Mouse (Mus musculus) embryonic facial prominence, embryonic 10.5 days (tissue): Measurements from ENCODE around the gene Pdyn. TPM values are rescaled to one million over a fixed set of nuclear protein-coding genes. Genes with fewer than 3 reads are reported as not detected.
A peak's percentile ranks its signal among the peaks of the same experiment; 100 is the strongest.

ENCODE experiments used
- DNase-seq: peaks from one replicate; pipeline ENCODE4 v3.0.0-alpha.2; 2017; ENCODE audit warnings: low spot score
- H3K27ac ChIP-seq: fragments of 300-500 bp; sonication (generic); replicated peaks from 2 replicates; pipeline ENCODE4 v1.5.1; 2016; ENCODE audit warnings: mild to moderate bottlenecking
- H3K27me3 ChIP-seq: fragments of 300-500 bp; sonication (generic); replicated peaks from 2 replicates; pipeline ENCODE4 v1.6.1; 2016; ENCODE audit warnings: low read depth, mild to moderate bottlenecking; ENCODE audit not compliant: poor library complexity, severe bottlenecking
- H3K36me3 ChIP-seq: fragments of 300-500 bp; sonication (generic); replicated peaks from 2 replicates; pipeline ENCODE4 v1.6.1; 2016; ENCODE audit warnings: mild to moderate bottlenecking, moderate library complexity
- H3K4me1 ChIP-seq: fragments of 300-500 bp; sonication (generic); 2 replicates; pipeline ENCODE4 v1.6.1; 2016
- H3K4me3 ChIP-seq: fragments of 300-500 bp; sonication (generic); 2 replicates; pipeline ENCODE4 v1.5.1; 2016; ENCODE audit warnings: mild to moderate bottlenecking, moderate library complexity
- H3K9me3 ChIP-seq: fragments of 300-500 bp; sonication (generic); 2 replicates; pipeline ENCODE4 v1.6.1; 2016; ENCODE audit warnings: mild to moderate bottlenecking
- WGBS: fragments of 180-500 bp; shearing (Covaris S2); methylation state at CpG from one replicate; pipeline ENCODE4 v1.1.7; 2016; 5-methylcytosine and 5-hydroxymethylcytosine counted together
- polyA plus RNA-seq: library from polyadenylated mRNA; unstranded; fragments of >200 nt; fragmentation: Nextera tagmentation; extraction: Ambion mirVana; gene quantifications from 2 replicates; pipeline ENCODE4 v1.2.1, GENCODE M21; 2016

Gene Pdyn
- polyA plus RNA-seq, 1 experiment from 2014 or later, result 0.11 TPM

DNA sequence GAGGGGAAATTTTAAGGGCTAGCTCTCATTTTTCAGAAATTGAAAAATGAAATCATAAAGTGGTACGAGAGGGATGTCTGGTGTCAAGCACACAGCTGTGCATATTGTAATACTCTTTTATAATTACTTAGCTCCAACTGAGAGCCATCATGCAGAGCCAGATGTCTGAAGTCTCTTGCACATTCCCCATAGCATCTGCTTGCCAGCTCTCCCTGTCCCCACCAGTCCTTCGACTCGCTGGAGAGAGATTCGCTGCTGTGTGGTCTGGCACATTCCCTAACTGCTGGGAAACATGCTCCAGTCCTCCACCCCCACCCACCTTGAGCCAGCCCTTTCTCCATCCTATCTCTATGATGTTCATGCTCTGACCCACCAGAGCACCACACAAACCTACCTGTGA is 15.6 kb downstream of the Pdyn start:
- Histone ChIP-seq H3K4me3 (no peak overlapping the region), H3K9me3 (no peaks in the 10 kb centered on the region), H3K27me3 (no peaks in the 10 kb centered on the region), H3K27ac (no peak overlapping the region), H3K4me1 (no peaks in the 10 kb centered on the region), H3K36me3 (no peaks in the 10 kb centered on the region)
- 85% methylated on average over 4 of the region's 4 CpGs for WGBS
- no peak for DNase-seq

DNA sequence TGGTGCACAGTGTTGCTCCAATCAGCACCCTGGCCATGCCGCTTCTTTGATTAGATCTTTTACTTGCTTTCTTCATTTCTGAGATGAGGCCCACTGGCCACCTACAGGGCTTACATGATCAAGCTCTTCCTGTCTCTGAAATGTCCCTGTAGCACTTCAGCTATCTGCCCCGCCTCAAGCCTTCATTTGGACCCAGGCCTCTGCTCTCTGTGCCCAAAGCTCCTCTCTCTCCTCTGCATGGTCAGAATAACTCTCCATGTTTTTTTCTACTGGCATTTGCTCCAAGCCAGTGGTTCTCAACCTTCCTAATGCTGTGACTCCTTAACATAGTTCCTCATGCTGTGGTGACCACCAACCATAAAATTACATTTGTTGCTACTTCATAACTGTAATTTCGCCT is 19.4 kb downstream of the Pdyn start:
- no peaks in the 10 kb centered on the region for H3K9me3 ChIP-seq
- no peaks in the 10 kb centered on the region for H3K36me3 ChIP-seq
- no peak overlapping the region for H3K4me3 ChIP-seq
- DNase-seq, result no peak
- H3K4me1 ChIP-seq, result peaks cover 12% of the 10 kb centered on the region
- H3K27ac ChIP-seq, result no peak overlapping the region
- 85% methylated on average over 3 of the region's 3 CpGs for WGBS
- no peaks in the 10 kb centered on the region; the same call in 1 of the 2 replicates for H3K27me3 ChIP-seq

DNA sequence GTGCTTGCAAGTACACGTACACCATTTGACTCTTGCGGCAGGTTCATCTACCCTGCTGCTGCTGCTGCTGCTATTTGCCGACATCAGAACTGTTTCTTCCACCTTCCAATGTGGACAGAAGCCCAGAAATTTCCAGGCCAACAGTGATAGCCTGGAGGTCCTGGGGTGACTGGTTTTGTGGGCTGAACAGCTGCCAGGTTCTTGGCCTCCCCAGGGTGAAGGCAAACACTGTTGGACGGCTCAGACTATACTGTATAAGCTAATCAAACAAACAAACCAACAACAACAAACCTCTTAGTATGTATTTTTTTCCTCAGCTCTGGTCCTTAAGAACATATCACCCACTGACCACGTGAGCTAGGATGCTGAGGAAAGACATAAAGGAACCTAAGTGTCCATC is 20.6 kb downstream of the Pdyn start:
- H3K27ac ChIP-seq, result no peak overlapping the region
- no peaks in the 10 kb centered on the region; the same call in 1 of the 2 replicates for H3K27me3 ChIP-seq
- no peaks in the 10 kb centered on the region for H3K9me3 ChIP-seq
- H3K4me1 ChIP-seq, result peaks cover 12% of the 10 kb centered on the region
- no peaks in the 10 kb centered on the region for H3K36me3 ChIP-seq
- no peak for DNase-seq
- no peak overlapping the region for H3K4me3 ChIP-seq
- 81% methylated on average over 5 of the region's 5 CpGs for WGBS

DNA sequence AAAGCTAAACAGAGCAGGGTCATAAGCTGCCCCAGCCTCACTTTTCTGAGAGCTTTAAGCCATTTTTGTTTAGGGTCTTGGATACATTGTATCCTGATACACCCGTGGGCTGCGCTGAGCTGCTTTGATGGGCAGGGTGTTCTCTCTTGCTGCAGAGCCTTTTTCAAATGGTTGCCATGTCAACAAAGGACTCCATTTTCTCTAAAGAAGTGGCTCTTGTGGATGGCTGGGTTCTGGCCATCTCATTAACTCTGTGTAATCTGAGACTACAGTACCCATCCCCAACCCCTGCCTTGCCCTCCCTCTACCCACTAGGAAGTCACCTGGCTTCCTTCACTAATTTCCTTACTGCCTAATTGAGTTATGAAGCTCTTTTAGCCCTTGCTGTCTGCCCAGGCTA is 22.0 kb downstream of the Pdyn start:
- WGBS, result 47% methylated on average over 2 of the region's 2 CpGs
- Histone ChIP-seq H3K4me3 (no peak overlapping the region), H3K36me3 (no peaks in the 10 kb centered on the region), H3K4me1 (peaks cover 12% of the 10 kb centered on the region), H3K27me3 (no peaks in the 10 kb centered on the region; the same call in 1 of the 2 replicates), H3K9me3 (no peaks in the 10 kb centered on the region), H3K27ac (no peak overlapping the region)
- DNase-seq, result peak; percentile 10

DNA sequence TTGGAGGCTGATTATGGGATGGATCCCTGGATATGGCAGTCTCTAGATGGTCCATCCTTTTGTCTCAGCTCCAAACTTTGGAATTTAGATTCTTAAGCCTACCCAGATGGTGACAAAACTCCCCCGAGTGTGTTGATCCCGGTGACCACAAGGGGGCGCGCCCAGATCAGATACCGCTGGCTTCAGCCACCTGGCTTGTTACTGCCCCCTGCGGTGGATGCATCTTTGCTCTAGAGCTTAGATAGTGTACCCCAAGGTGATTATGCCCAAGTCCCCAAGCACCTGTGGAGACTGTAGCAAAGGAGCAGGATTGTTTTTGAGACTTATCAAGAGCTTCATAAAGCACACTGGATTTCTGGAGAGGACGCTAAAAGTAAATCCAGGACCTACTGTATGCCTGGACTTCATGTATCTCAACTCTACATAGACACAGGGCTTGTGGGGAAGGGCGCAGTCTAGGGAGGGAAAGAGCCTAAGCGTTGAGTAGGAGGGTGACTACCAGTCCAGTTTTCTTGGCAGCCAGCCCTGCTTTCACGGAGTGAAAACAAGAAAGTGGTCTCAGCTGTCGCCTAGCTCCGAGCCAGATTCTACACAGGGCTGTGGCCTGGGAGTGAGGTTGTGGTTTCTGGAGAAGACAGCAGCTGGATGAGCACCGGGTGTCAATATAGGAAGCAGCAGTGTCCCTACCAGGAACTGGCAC is 24.6 kb downstream of the Pdyn start:
- DNase-seq, result peak; percentile 86
- Histone ChIP-seq H3K4me3 (no peak overlapping the region), H3K36me3 (no peaks in the 10 kb centered on the region), H3K27ac (no peak overlapping the region), H3K27me3 (no peaks in the 10 kb centered on the region; the same call in 1 of the 2 replicates), H3K9me3 (no peaks in the 10 kb centered on the region), H3K4me1 (peaks cover 12% of the 10 kb centered on the region)
- 36% methylated on average over 13 of the region's 13 CpGs for WGBS

DNA sequence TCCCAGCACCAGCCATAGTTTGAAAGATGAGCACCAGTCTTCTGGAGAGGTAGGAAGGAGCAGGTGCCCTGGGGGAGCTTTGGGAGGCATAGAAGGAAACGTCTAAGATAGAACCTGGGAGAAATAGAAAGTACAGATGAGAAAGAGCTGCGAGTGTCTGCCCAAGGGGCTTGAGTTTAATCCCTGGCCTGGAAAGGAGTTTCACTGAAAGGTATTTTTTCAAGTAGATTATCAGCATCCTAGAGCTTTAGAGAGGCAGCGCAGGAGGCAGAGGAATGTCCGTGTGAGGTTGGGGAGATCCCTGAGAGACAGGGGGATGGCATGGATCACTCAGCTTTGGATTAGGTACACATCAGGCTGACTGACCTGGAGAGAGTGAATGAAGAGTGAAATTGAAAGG is 27.7 kb downstream of the Pdyn start:
- Histone ChIP-seq H3K36me3 (no peaks in the 10 kb centered on the region), H3K9me3 (no peaks in the 10 kb centered on the region), H3K4me1 (no peaks in the 10 kb centered on the region), H3K4me3 (no peak overlapping the region), H3K27me3 (no peaks in the 10 kb centered on the region; the same call in 1 of the 2 replicates), H3K27ac (no peak overlapping the region)
- DNase-seq, result no peak
- WGBS, result 70% methylated on average over 4 of the region's 4 CpGs

DNA sequence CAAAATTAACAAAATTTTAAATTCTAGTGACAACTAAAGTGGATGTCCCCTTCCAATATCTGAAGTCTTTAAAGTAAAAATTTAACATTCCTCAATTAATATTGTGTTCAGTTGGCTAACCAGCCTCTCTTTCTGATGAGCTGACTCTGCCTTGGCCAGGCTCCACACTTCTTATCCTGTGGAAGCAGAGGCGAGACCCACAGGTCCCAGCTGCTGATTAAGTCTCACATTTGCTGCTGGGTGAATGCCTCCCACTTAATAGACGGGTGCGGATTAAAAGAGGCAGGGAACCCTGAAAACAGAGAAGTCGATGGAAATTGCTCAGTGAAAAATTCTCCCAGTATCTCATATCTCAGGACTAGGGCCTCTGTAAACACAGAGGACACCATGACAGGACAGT is 37.2 kb downstream of the Pdyn start:
- no peaks in the 10 kb centered on the region for H3K9me3 ChIP-seq
- no peaks in the 10 kb centered on the region for H3K4me1 ChIP-seq
- no peak overlapping the region for H3K27ac ChIP-seq
- no peaks in the 10 kb centered on the region for H3K27me3 ChIP-seq
- H3K36me3 ChIP-seq, result no peaks in the 10 kb centered on the region
- WGBS, result 79% methylated on average over 4 of the region's 4 CpGs
- H3K4me3 ChIP-seq, result no peak overlapping the region
- no peak for DNase-seq

DNA sequence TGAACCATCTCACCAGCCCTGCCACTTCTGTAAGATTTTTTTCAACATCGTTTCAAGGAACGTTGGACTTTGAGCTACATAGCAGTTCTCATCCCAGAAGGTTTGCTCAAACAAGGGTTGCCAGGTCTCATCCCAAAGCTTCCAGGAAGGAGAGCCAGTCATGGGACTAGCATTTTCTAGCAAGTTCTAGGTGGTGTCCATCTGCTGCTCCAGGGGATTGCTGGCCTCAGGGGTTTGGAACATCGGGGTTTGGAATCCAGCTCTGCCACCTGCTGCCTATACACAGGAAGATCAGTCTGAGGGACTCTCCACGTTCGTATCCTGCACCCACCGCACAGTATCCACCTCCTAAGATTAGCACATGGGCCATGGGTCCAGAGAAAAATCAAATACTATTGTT is 39.6 kb downstream of the Pdyn start:
- Histone ChIP-seq H3K36me3 (no peaks in the 10 kb centered on the region), H3K9me3 (no peaks in the 10 kb centered on the region), H3K4me1 (no peaks in the 10 kb centered on the region), H3K27ac (no peak overlapping the region), H3K4me3 (no peak overlapping the region), H3K27me3 (no peaks in the 10 kb centered on the region)
- 69% methylated on average over 6 of the region's 6 CpGs for WGBS
- no peak for DNase-seq

DNA sequence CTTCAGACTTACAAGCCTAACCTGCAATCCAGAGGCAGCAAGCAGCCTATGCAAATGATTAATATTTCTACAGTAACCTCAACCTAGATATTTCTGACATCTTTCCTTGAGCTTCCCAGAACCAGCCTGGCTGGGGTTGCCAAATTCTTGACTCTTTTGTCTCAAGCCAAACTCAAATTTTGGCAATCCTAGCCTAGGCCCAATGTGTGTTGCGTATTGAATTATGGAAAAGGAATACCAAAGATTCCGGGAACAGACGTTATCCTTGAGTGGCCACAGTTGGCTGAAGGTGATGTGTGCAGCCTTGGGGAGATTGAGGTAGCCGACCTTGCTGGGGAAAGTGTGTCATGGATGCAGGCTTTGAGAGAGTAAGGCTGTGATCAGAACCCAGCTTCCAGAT is 40.8 kb downstream of the Pdyn start:
- DNase-seq, result no peak
- 86% methylated on average over 4 of the region's 4 CpGs for WGBS
- Histone ChIP-seq H3K27me3 (no peaks in the 10 kb centered on the region), H3K27ac (no peak overlapping the region), H3K9me3 (no peaks in the 10 kb centered on the region), H3K4me1 (no peaks in the 10 kb centered on the region), H3K4me3 (no peak overlapping the region), H3K36me3 (no peaks in the 10 kb centered on the region)

DNA sequence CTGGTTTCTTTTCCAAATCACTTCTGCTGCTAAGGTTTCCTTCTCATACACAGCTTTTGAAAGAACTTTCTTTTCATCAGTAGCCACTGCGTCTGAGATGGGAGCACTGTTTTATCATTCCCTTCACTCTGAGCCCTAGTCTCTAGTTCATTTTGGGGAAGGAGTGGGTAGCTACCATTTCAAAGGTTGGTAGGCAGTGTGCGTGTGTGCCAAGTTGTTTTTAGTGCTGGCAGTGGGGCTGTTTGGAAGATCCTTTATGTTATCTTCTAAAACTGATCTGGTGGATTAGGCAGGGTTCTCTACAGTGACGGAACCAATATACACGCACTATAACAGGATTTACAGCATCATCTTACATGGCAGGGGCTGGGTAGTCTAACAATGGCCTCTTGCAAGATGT is 44.6 kb downstream of the Pdyn start:
- Histone ChIP-seq H3K4me1 (peaks cover 4% of the 10 kb centered on the region; the same call in 1 of the 2 replicates), H3K4me3 (no peak overlapping the region), H3K27me3 (no peaks in the 10 kb centered on the region), H3K27ac (no peak overlapping the region), H3K36me3 (no peaks in the 10 kb centered on the region), H3K9me3 (no peaks in the 10 kb centered on the region)
- DNase-seq, result no peak
- WGBS, result 92% methylated on average over 4 of the region's 4 CpGs

DNA sequence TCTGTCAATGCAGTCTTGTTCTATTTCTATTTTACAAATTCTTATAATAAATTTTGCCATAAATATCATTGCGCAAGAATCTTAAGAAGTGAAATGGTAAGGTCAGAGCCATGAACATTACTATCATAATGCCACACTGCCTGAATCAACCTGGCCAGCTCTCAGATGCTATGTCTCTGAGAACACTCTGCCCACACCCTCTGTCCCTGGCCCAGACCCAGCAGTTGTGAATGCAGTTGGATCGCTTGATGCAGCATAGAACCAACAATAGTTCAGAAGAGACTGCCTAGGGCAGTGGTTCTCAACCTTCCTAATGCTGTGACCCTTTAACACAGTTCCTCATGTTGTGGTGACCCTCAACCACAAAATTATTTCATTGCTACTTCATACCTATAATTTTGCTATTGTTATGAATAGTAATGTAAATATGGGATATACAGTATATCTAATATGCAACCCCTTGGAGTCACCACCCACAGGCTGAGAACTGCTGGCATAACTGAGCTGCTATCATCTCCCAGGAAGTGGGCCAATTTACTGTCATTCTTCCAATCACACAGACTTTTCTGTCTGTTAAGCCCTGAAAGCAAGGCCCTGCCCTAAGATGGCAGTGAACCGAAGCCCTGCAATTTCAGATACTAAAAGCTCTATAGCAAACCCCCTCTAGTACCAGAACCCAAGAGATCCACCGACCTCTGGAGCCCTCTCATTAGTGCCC is 45.3 kb downstream of the Pdyn start:
- no peak for DNase-seq
- no peak overlapping the region for H3K4me3 ChIP-seq
- no peaks in the 10 kb centered on the region for H3K27me3 ChIP-seq
- WGBS, result 85% methylated on average over 4 of the region's 4 CpGs
- H3K36me3 ChIP-seq, result no peaks in the 10 kb centered on the region
- no peaks in the 10 kb centered on the region for H3K9me3 ChIP-seq
- H3K27ac ChIP-seq, result no peak overlapping the region
- H3K4me1 ChIP-seq, result peaks cover 4% of the 10 kb centered on the region; the same call in 1 of the 2 replicates

DNA sequence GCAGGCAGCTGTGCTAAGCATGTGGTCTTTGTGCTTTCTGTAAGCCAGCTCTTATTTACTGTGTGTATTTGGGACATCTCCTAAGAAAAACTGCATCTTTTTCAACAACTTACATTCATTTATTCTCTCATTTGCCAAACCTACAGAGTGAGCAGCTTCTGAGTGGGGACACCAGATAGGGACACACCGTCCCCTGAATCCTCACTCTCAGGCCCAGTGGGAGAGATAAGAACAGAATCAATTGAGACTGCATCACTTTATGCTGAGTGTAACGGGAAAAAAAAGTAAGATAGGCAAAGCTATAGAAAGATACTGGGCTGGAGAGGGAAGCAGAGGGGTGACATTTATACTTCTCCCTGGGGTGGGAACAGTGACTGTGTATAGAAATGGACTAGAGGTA is 46.0 kb downstream of the Pdyn start:
- H3K27me3 ChIP-seq, result no peaks in the 10 kb centered on the region
- peaks cover 4% of the 10 kb centered on the region; the same call in 1 of the 2 replicates for H3K4me1 ChIP-seq
- no peak overlapping the region for H3K27ac ChIP-seq
- H3K4me3 ChIP-seq, result no peak overlapping the region
- DNase-seq, result no peak
- 88% methylated on average over 2 of the region's 2 CpGs for WGBS
- no peaks in the 10 kb centered on the region for H3K36me3 ChIP-seq
- no peaks in the 10 kb centered on the region for H3K9me3 ChIP-seq

DNA sequence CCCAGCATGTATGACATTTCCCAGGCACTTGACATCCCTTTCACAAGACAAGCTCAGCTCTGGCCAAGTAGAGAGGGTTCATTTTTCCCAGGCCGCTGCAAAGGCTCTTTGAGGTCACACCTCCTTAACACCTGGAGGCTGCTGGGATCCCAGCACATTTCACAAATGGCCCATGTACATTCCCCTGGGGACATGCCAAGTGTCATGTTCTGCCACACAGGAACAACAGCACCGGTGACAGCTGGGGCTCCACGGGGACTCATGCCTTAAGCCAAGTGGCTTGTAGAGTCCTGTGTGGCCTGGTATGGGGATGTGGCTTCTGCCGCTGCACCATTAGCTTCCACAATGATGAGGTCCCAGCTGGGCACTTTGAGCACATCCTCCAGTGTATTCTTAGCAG is 47.0 kb downstream of the Pdyn start:
- H3K27ac ChIP-seq, result no peak overlapping the region
- DNase-seq, result no peak
- no peaks in the 10 kb centered on the region for H3K36me3 ChIP-seq
- no peaks in the 10 kb centered on the region for H3K27me3 ChIP-seq
- H3K9me3 ChIP-seq, result no peaks in the 10 kb centered on the region
- peaks cover 4% of the 10 kb centered on the region; the same call in 1 of the 2 replicates for H3K4me1 ChIP-seq
- 73% methylated on average over 4 of the region's 4 CpGs for WGBS
- H3K4me3 ChIP-seq, result no peak overlapping the region
